Mouse (Mus musculus): ENCODE measurements around the gene Castor2.

Castor2 gene

GRCm38 (mm10) chr5:134101883-134102282, 2.4 kb downstream of the Castor2 start:
- DNase-seq (ENCODE audit: low spot score in 2 of 2), result no peak

DNA sequence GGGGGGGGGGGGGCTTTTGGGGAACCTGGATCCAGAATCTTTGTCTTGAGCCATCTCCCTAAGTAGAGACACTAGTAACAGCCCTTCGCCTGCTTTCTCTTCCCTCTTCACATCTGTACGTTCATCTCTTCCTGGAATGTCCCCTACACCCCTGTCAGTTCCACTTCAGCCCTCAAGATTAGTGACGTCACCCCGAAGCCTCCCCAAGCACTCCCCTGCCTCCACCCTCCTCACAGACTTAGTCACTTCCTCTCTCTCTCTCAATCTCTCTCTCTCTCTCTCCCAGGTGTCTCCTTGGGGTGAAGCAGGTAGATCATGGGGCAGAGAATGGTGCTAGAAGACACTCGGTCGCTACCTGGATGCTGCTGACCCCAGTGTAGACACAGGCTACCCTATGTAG, 3.2 kb downstream of the Castor2 start:
- no peak for DNase-seq (ENCODE audit: low spot score in 2 of 2)

- no peak for DNase-seq (ENCODE audit: low spot score in 2 of 2)
Measured at GRCm38 (mm10) chr5:134105829-134106228, 6.3 kb downstream of the Castor2 start.

DNA sequence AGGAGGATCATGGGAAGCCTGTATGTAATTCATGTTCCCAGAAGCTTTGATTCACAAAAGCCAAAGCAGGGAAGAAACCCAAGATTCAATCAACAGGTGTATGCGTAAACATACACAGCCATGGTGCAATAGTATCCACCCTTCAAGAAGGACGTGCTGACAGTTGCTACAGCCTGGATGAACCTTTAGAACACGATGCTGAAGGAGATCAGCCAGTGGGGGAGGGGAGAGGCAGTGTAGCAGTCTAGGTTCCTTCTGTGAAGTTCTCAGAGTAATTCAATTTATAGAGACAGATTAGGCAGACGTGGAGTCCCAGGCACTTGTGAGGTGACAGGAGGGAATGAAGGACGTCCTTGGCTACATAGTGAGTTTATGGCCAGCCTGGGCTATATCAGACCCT, 15.5 kb downstream of the Castor2 start:
- DNase-seq (ENCODE audit: low spot score in 2 of 2), result no peak

DNA sequence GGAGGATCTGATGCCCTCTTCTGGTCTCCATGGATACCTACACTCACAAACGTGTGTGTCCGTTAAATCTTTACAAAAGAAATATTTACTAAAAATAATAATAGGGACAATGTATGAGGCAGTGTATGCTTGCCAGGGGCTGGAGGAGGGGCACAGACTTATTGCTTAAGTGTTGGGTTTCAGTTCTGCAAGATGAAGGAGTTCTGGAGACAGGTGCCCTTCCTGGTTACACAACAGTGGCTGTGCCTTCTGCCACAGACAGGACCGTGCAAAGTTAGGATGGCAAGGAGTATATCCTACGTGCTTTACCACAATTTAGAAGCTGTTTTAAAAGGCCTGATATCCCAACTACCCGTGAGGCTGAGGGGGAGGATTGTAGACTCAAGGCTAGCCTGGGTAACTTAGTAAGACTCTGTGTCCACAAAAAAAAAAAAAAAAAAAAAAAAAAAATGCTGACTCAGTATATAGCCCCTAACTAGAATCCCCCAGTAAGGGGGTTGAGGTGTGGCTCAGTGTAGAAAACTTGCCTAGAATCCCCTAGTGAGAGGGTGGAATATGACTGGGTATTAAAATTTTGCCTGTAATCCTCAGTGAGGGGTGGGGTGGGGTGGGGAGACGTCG, 16.2 kb downstream of the Castor2 start:
- no peak for DNase-seq (ENCODE audit: low spot score in 2 of 2)

- no peak for DNase-seq (ENCODE audit: low spot score in 2 of 2)
Measured at GRCm38 (mm10) chr5:134118798-134119407, 19.4 kb downstream of the Castor2 start.

DNA sequence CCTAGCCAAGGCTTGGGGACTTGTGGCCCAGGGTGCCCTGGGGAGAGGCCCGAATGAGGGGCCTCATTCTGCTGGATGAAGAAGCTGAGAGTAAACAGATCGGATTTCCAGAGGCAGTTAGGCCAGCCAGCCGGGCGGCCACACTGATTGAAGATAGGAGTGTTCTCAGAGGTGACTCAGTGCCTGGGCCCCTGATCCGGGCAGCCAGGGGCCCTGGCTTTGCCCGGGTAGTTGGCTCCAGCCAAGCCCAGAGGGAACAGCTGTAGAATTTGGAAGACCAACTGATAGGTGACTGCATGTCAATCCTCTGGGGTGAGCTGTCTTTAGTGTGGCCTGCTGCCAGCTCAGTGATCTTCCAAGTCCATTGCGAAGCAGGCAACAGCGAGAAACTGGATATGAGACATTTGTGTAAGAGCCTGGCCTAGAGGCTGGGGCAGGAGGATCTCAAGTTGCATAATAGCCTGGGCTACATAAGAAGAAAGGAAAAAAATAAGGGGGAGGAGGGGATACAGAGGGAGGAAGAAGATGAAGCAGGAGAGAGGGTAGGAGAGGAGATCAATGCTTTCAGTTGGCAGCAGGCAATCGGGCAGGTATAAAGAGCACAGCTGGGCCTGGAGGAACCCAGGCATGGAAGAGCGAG, 20.1 kb downstream of the Castor2 start:
- no peak for DNase-seq (ENCODE audit: low spot score in 2 of 2)

GRCm38 (mm10) chr5:134120135-134120534, 20.6 kb downstream of the Castor2 start:
- no peak for DNase-seq (ENCODE audit: low spot score in 2 of 2)

- no peak for DNase-seq (ENCODE audit: low spot score in 2 of 2)
Measured at GRCm38 (mm10) chr5:134121138-134121892, 21.8 kb downstream of the Castor2 start.

GRCm38 (mm10) chr5:134121893-134122259, 22.4 kb downstream of the Castor2 start:
- no peak for DNase-seq (ENCODE audit: low spot score in 2 of 2)

- DNase-seq (ENCODE audit: low spot score in 2 of 2), result no peak
Measured at GRCm38 (mm10) chr5:134123846-134124245, 24.3 kb downstream of the Castor2 start.

DNA sequence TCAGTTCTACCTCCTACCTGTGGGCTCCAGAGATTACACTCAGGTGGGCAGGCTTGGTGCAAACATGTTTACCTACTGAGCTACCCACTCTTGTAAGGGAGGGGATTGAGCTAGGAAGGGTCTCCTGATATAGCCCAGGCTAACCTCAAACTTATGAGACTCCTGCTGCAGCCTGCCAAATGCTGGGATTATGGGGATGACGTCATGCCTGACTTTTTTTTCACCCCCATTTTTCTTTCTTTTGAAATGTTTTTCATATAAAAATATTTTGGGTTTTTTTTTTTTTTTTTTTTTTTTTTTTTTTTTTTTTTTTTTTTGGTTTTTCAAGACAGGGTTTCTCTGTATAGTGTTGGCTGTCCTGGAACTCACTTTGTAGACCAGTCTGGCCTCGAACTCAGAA, 26.7 kb downstream of the Castor2 start:
- DNase-seq (ENCODE audit: low spot score in 2 of 2), result no peak

GRCm38 (mm10) chr5:134131586-134131985, 32.1 kb downstream of the Castor2 start:
- DNase-seq (ENCODE audit: low spot score in 2 of 2), result no peak

GRCm38 (mm10) chr5:134136022-134136421, 36.5 kb downstream of the Castor2 start:
- no peak for DNase-seq (ENCODE audit: low spot score in 2 of 2)

DNA sequence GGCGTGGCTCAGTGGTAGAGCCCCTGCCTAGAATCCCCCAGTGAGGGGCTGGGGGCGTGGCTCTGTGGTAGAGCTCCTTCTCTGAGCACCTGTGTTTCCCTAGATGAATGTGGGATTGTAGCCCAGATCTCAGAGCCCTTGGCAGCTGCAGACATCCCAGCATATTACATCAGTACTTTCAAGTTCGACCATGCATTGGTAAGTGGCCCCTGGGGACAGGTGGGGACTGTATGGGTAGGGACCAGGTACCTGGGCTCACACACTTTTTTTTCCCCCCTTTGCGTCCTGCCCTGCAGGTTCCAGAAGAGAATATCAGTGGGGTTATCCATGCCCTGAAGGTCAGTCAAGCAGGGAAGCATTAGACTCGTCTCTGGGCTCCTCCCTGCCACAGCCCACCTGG, 38.4 kb downstream of the Castor2 start:
- no peak for DNase-seq (ENCODE audit: low spot score in 2 of 2)

DNA sequence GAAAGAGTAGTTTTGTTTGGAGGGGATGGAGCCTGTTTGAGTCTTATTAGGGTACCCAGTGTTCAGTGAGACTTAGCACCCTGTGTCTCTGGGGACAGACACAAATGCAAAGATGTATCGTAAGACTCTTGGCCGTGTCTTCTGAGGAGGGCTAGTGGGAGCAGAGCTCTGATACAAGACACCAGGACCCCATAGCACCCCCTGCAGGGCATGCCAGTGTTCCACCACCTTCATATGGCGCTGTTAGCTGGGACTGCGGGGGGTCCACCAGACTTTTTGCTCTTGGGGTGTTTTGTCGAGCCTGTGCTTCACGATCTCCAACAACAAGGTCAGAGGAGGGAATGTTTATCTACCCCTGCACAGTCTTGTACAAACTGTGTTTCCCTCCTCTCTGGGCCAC, 39.9 kb downstream of the Castor2 start:
- DNase-seq (ENCODE audit: low spot score in 2 of 2), result no peak

DNA sequence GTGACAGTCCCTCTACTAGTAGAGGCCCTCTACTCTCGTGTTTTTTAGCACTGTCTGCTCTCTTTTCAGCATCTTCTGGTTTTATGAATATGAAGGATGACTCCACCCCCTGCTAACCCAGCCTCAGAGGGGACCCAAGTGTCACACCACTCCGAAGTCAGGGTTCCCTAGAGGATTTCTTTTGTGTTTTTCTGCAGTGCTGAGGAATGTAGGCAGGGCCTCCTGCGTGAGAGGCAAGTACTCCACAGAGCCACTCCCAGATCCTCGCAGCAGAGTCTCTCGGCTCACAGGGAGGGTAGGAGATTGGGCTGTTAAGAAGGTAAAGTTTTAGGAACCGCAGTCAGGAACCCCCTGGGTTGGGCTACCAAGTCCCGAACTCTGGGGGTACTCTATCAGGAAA, 41.7 kb downstream of the Castor2 start:
- no peak for DNase-seq (ENCODE audit: low spot score in 2 of 2)

- no peak for DNase-seq (ENCODE audit: low spot score in 2 of 2)
Measured at GRCm38 (mm10) chr5:134142381-134142780, 42.9 kb downstream of the Castor2 start.

DNA sequence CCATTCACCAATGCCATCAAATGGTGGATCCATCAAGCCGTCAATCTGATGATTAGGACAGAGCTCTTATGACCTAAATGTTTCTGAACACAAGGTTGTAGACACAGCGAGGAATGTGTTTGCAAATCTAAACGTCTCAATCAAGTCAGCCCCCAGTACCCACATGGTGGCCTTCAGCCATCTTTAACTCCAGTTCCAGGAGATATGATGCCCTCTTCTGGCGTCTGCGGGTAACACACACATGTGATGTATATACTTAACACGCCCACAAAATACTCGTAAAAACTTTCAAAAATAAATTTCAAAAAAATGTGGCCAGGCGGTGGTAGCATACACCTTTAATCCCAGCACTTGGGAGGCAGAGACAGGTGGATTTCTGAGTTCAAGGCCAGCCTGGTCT, 45.5 kb downstream of the Castor2 start:
- DNase-seq (ENCODE audit: low spot score in 2 of 2), result no peak

GRCm38 (mm10) chr5:134147194-134147753, 47.8 kb downstream of the Castor2 start:
- DNase-seq (ENCODE audit: low spot score in 2 of 2), result no peak

GRCm38 (mm10) chr5:134148153-134148552, 48.6 kb downstream of the Castor2 start:
- DNase-seq (ENCODE audit: low spot score in 2 of 2), result no peak

DNA sequence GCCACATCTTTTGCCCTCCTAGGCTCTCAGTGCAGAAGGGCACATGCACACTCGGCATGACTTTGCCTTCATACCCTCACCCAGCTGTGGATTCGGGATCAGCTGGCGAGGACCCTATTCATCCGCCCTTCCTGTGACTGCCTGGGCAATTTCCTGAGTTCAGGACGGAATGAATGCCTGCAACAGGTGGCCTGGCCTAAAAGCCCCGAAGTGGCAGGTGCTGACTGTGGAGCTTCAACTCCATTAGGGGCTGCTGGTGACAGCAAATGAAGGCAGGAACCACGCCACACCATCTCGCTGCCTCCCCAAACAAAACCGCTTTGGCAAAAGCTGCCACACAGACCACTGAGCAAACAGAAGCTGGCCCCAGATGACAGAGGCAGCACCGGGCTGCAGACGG, 52.4 kb downstream of the Castor2 start:
- DNase-seq (ENCODE audit: low spot score in 2 of 2), result no peak
